Mouse (Mus musculus) cerebellum, adult 2 months (tissue): ENCODE results near the gene Gabarap. TPM values are rescaled to one million over a fixed set of nuclear protein-coding genes. Genes with fewer than 3 reads are reported as not detected.

Source experiments
- DNase-seq, 2 experiments: peaks; one replicate each; pipeline ENCODE4 v3.0.0; 2021
- H3K27ac ChIP-seq: fragments of 200-500 bp; 2 replicates; pipeline ENCODE4 v1.5.1; 2012; ENCODE audit warnings: low read length, control low read depth, inconsistent platforms; ENCODE audit not compliant: insufficient read depth
- H3K27me3 ChIP-seq: fragments of 200-500 bp; 2 replicates; pipeline ENCODE4 v1.6.1; 2012; ENCODE audit warnings: inconsistent platforms, mild to moderate bottlenecking, low read length, moderate library complexity; ENCODE audit not compliant: control insufficient read depth, insufficient read depth
- H3K4me1 ChIP-seq: fragments of 200-500 bp; 2 replicates; pipeline ENCODE4 v1.6.1; 2011; ENCODE audit warnings: low read length; ENCODE audit not compliant: control insufficient read depth, insufficient read depth
- H3K4me3 ChIP-seq: fragments of 200-500 bp; replicated peaks from 2 replicates; pipeline ENCODE3; 2011; ENCODE audit warnings: mild to moderate bottlenecking, low read depth, low read length, control low read depth; ENCODE audit not compliant: insufficient read depth
- CTCF ChIP-seq: fragments of 200-500 bp; IDR thresholded peaks from 2 replicates; pipeline ENCODE4 v1.5.1; 2011; ENCODE audit warnings: low read depth, mild to moderate bottlenecking, control low read depth, low read length, moderate library complexity, borderline replicate concordance; ENCODE audit not compliant: insufficient read depth
- POLR2A ChIP-seq: fragments of 200-500 bp; IDR thresholded peaks from 2 replicates; pipeline ENCODE4 v1.6.1; 2011; ENCODE audit warnings: low read length, control low read depth, borderline replicate concordance; ENCODE audit not compliant: insufficient read depth
- WGBS: fragments of 180-500 bp; shearing (Covaris S2); methylation state at CpG from one replicate; pipeline ENCODE4 v1.1.7; 2018; 5-methylcytosine and 5-hydroxymethylcytosine counted together
- polyA plus RNA-seq: library from polyadenylated mRNA; depleted of rRNA; stranded (reverse); fragments of >200 nt; gene quantifications from 2 replicates; pipeline ENCODE4 v1.2.3, GENCODE M21; 2012

The Gabarap gene
- polyA plus RNA-seq, 1 experiment: 366 TPM

GRCm38 (mm10) chr11:69965271-69966005 lies 25.5 kb upstream of the Gabarap start:
- Histone ChIP-seq H3K27me3 (peaks cover 5% of the 10 kb centered on the region; the same call in 1 of the 2 replicates), H3K4me1 (no peaks in the 10 kb centered on the region), H3K27ac (no peak overlapping the region), H3K4me3 (no peak overlapping the region)
- no peak for TF ChIP-seq CTCF
- TF ChIP-seq POLR2A: no peak
- DNase-seq: no peak
- WGBS: 3% methylated on average over 49 of the region's 49 CpGs

GRCm38 (mm10) chr11:69966006-69966859 lies 24.7 kb upstream of the Gabarap start:
- no peak overlapping the region for H3K4me3 ChIP-seq

GRCm38 (mm10) chr11:69966860-69967517 lies 24.0 kb upstream of the Gabarap start:
- 37% methylated on average over 17 of the region's 17 CpGs for WGBS
- H3K27me3 ChIP-seq: peaks cover 5% of the 10 kb centered on the region; the same call in 1 of the 2 replicates

More at GRCm38 (mm10) chr11:69966006-69966859, 24.7 kb upstream of the Gabarap start:
- peaks cover 5% of the 10 kb centered on the region; the same call in 1 of the 2 replicates for H3K27me3 ChIP-seq
- TF ChIP-seq CTCF (no peak), POLR2A (no peak)
- 3% methylated on average over 59 of the region's 59 CpGs for WGBS
- DNase-seq: no peak
- H3K4me1 ChIP-seq: no peaks in the 10 kb centered on the region
- H3K27ac ChIP-seq: no peak overlapping the region

DNA sequence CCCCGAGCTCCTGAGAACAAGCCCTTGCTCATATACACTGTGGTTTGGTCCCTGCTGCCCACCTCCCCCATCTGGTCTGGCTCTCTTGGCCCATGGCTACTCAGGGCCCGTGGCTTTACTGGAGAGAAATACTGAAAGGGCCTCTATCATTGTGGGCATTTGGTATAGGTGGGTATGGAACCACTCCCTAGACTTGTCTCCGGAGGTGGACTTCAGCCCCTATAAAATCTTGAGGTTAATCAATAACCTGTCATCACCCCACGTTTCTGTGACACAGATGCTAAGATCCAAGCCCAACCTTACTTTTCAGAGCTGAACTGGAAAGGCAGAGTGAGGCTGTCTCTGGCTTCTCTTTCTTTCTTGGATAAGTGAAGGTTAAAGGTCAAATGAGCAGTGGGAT lies 22.1 kb upstream of the Gabarap start:
- DNase-seq: no peak
- 90% methylated on average over 4 of the region's 4 CpGs for WGBS
- no peaks in the 10 kb centered on the region for H3K4me1 ChIP-seq
- no peak overlapping the region for H3K4me3 ChIP-seq
- TF ChIP-seq POLR2A (no peak), CTCF (no peak)
- peaks cover 5% of the 10 kb centered on the region; the same call in 1 of the 2 replicates for H3K27me3 ChIP-seq
- H3K27ac ChIP-seq: no peak overlapping the region

More at GRCm38 (mm10) chr11:69966860-69967517, 24.0 kb upstream of the Gabarap start:
- no peak overlapping the region for H3K27ac ChIP-seq
- no peak overlapping the region for H3K4me3 ChIP-seq
- no peaks in the 10 kb centered on the region for H3K4me1 ChIP-seq
- no peak for DNase-seq
- TF ChIP-seq POLR2A (no peak), CTCF (no peak)

DNA sequence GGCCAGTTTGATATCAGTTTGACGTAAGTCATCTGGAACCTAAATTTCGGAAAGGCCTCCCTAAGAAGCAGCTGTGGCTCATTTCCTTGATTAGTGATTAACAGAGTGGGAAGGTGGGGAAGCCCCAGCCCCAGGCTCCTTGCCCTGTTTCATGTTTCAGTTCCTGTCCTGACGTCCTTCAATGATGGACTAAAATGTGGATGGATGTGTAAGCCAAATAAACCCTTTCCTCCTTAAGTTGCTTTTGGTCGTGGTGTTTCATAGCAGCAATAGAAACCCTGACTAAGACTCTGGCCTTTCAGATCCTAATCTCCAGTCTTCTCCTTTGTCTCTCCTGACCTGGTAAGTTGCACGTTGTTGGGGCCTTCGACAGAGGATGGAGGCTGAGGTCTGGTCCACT lies 20.7 kb upstream of the Gabarap start:
- H3K27me3 ChIP-seq: peaks cover 2% of the 10 kb centered on the region; the same call in 1 of the 2 replicates
- H3K4me3 ChIP-seq: no peak overlapping the region
- TF ChIP-seq CTCF (no peak), POLR2A (no peak)
- H3K27ac ChIP-seq: no peak overlapping the region
- no peaks in the 10 kb centered on the region for H3K4me1 ChIP-seq
- WGBS: 89% methylated on average over 6 of the region's 6 CpGs
- no peak for DNase-seq

GRCm38 (mm10) chr11:69970775-69971174 lies 20.2 kb upstream of the Gabarap start:
- TF ChIP-seq CTCF (no peak), POLR2A (no peak)
- H3K4me3 ChIP-seq: no peak overlapping the region
- no peak for DNase-seq
- no peak overlapping the region for H3K27ac ChIP-seq
- no peaks in the 10 kb centered on the region for H3K4me1 ChIP-seq
- H3K27me3 ChIP-seq: peaks cover 2% of the 10 kb centered on the region; the same call in 1 of the 2 replicates
- WGBS: 80% methylated on average over 3 of the region's 3 CpGs

DNA sequence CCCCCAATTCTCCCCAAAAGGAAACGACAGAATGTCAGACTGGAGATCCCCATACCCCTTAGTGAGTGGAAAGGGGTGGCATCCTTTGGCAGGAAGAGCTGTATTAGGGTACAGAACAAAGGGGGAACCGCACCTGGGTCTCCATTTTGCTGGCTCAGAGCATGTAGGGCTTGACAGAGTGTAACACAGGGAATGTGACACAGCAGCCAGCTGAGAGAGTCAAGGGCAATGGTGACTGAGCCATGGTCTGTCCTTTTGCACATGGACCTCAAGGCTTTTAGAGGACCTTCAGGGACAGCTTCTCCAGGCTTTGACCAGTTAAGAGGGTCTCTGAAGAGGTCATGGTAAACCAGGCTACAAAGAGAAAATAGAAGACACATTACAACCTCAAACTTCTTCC lies 16.0 kb upstream of the Gabarap start:
- no peak overlapping the region for H3K4me3 ChIP-seq
- H3K27me3 ChIP-seq: no peaks in the 10 kb centered on the region
- no peak overlapping the region for H3K27ac ChIP-seq
- TF ChIP-seq CTCF: no peak
- TF ChIP-seq POLR2A: no peak
- 89% methylated on average over 2 of the region's 2 CpGs for WGBS
- H3K4me1 ChIP-seq: no peaks in the 10 kb centered on the region
- no peak for DNase-seq
